Mouse (Mus musculus): ENCODE measurements around the gene Ppp2r5c. TPM values are rescaled to one million over a fixed set of nuclear protein-coding genes. Genes with fewer than 3 reads are reported as not detected.
A peak's percentile ranks its signal among the peaks of the same experiment; 100 is the strongest.

The Ppp2r5c gene
- total and polyA plus RNA-seq, 2 experiments from 2014 or later, result 104 to 118 TPM

DNA sequence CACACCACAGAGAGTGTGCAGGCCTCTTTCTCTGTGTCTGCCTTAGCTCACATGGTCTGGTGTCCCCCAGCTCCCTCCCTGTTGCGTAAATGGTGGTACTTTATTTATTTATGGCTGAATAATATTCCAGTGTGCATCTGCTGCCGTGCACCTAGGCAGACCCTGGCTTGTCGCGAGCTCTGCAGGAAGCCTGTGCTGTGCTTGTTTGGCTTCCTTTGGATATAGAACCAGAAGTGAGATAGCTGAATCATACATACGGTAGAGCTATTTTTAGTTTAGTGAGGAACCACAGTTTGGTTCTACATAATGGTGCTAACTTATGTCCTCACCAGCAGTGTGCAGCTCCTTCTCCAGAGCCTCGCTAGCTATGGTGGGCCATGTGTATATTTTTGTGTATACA lies 11.7 kb downstream of the Ppp2r5c start:
- H3K4me2 ChIP-seq (ENCODE audit: low read depth, low read length), result no peak overlapping the region
- WGBS, result 38% methylated on average over 6 of the region's 6 CpGs
- no peaks in the 10 kb centered on the region for H3K36me3 ChIP-seq (replicated peaks; ENCODE audit: control insufficient read depth, insufficient read depth, low read length)
- no peaks in the 10 kb centered on the region for H3K27me3 ChIP-seq (ENCODE audit: control insufficient read depth, insufficient read depth, low read length)
- H3K9ac ChIP-seq (replicated peaks; ENCODE audit: low read depth, low read length), result no peak overlapping the region
- H3K27ac ChIP-seq (ENCODE audit: low read depth), result 0 out of 2 replicates have a peak overlapping the region, but pooled peaks have one; percentile 17
- ATAC-seq (ENCODE audit: insufficient read depth, low read depth) (no peak), DNase-seq (ENCODE audit: low spot score) (no peak)
- H3K9me3 ChIP-seq (replicated peaks; ENCODE audit: control insufficient read depth, low read length), result no peaks in the 10 kb centered on the region
- no peak overlapping the region for H3K4me3 ChIP-seq (ENCODE audit: low read depth, low read length)
- TF ChIP-seq CTCF (IDR thresholded peaks at IDR 0.05; ENCODE audit: low read depth) (no peak), EP300 (IDR thresholded peaks at IDR 0.05; ENCODE audit: low read depth) (no peak)
- peaks cover 27% of the 10 kb centered on the region for H3K4me1 ChIP-seq (ENCODE audit: control insufficient read depth, insufficient read depth)

DNA sequence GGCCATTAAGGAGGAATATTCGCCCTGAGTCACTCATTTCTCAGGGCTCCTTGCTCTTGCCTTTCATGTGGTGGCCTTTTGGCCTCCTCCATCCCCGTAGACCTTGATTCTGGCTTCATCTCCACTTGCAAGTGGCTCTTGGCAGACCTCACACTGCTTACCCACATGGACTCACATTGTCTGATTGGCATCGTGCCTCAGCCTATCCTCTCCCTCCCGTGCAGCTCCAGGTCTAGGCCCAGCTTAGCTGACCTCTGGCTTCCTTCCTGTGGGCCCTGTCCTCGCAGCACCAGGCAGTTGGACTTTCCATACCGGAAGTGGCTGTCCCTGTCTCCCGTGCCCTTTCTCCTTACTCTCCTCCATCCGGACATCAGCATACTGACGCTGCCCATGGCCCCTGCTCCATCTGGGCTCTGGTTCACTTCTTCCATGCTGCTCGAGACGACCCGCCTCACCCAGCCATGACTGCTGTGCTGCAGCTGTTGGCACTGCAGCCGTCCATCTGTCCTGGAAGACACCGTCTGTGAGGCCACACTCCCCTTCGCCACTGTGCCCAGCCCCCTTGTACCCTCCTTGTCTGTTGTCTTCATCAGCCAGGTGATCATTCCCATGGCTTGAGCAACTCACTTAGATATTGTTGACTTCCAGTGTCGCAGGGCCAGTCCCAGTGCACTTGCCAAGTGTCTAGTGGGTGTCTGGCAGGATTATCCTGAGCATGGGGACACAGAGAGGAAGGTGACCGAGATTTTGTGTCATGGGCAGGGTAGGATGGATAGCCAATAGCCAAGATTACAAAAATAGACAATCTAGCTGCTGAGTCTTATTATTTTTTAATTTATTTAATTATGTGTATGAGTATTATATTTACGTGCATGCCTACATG lies 13.7 kb downstream of the Ppp2r5c start:
- ATAC-seq (ENCODE audit: insufficient read depth, low read depth) (peak; percentile 96), DNase-seq (ENCODE audit: low spot score) (peak; percentile 89)
- 42% methylated on average over 18 of the region's 18 CpGs for WGBS
- no peak overlapping the region for H3K4me2 ChIP-seq (ENCODE audit: low read depth, low read length)
- no peaks in the 10 kb centered on the region for H3K27me3 ChIP-seq (ENCODE audit: control insufficient read depth, insufficient read depth, low read length)
- H3K4me3 ChIP-seq (ENCODE audit: low read depth, low read length), result no peak overlapping the region
- H3K27ac ChIP-seq (ENCODE audit: low read depth), result peak overlapping the region; percentile 78
- no peak for TF ChIP-seq CTCF (IDR thresholded peaks at IDR 0.05; ENCODE audit: low read depth)
- TF ChIP-seq EP300 (IDR thresholded peaks at IDR 0.05; ENCODE audit: low read depth), result no peak
- H3K9me3 ChIP-seq (replicated peaks; ENCODE audit: control insufficient read depth, low read length), result no peaks in the 10 kb centered on the region
- H3K4me1 ChIP-seq (ENCODE audit: control insufficient read depth, insufficient read depth), result peaks cover 27% of the 10 kb centered on the region
- H3K36me3 ChIP-seq (replicated peaks; ENCODE audit: control insufficient read depth, insufficient read depth, low read length), result no peaks in the 10 kb centered on the region
- H3K9ac ChIP-seq (replicated peaks; ENCODE audit: low read depth, low read length), result no peak overlapping the region

DNA sequence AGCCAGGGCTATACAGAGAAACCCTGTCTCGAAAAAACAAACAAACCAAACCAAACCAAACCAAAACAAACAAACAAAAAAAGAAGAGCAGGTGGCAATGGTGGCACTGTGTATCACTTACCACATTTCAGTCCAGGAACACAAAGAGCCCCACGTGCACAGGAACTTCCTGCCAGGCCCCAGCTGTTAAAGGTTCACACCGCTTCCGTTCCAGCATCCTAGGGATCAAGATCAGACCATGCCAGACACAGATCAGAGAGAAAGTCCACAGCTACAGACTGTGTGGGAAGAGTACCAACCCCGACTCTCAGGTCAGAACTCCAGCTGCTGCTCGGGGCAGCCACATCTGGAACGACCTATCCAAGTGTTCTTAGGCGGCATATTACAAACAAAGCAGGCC lies 16.8 kb downstream of the Ppp2r5c start:
- Histone ChIP-seq H3K9me3 (replicated peaks; ENCODE audit: control insufficient read depth, low read length) (no peaks in the 10 kb centered on the region), H3K36me3 (replicated peaks; ENCODE audit: control insufficient read depth, insufficient read depth, low read length) (no peaks in the 10 kb centered on the region; the same call in 1 of the 2 replicates), H3K4me3 (ENCODE audit: low read depth, low read length) (no peak overlapping the region), H3K27ac (ENCODE audit: low read depth) (no peak overlapping the region), H3K4me1 (ENCODE audit: control insufficient read depth, insufficient read depth) (peaks cover 22% of the 10 kb centered on the region), H3K9ac (replicated peaks; ENCODE audit: low read depth, low read length) (no peak overlapping the region), H3K27me3 (ENCODE audit: control insufficient read depth, insufficient read depth, low read length) (no peaks in the 10 kb centered on the region), H3K4me2 (ENCODE audit: low read depth, low read length) (no peak overlapping the region)
- TF ChIP-seq EP300 (IDR thresholded peaks at IDR 0.05; ENCODE audit: low read depth) (no peak), CTCF (IDR thresholded peaks at IDR 0.05; ENCODE audit: low read depth) (no peak)
- 65% methylated on average over 8 of the region's 8 CpGs for WGBS
- ATAC-seq (ENCODE audit: insufficient read depth, low read depth) (no peak), DNase-seq (ENCODE audit: low spot score) (no peak)

DNA sequence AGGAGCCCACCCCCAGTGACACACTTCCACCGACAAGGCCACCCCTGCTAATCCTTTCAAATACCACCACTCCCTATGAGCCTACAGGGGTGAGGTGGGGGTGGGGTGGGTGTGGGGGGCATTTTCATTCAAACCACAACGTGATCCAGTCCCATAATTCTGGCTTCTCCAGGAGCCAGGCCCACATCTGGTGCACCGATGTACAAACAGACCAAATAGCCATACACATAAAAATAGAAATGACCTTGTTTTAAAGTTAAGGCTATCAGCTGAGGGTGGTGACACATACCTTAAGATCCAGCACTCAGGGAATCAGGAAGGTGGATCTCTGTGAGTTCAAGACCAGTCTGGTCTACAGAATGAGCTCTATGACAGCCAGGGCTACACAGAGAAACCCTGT lies 24.5 kb downstream of the Ppp2r5c start:
- TF ChIP-seq EP300 (IDR thresholded peaks at IDR 0.05; ENCODE audit: low read depth), result no peak
- TF ChIP-seq CTCF (IDR thresholded peaks at IDR 0.05; ENCODE audit: low read depth), result no peak
- no peaks in the 10 kb centered on the region; the same call in 1 of the 2 replicates for H3K36me3 ChIP-seq (replicated peaks; ENCODE audit: control insufficient read depth, insufficient read depth, low read length)
- H3K9ac ChIP-seq (replicated peaks; ENCODE audit: low read depth, low read length), result no peak overlapping the region
- no peaks in the 10 kb centered on the region for H3K9me3 ChIP-seq (replicated peaks; ENCODE audit: control insufficient read depth, low read length)
- H3K27me3 ChIP-seq (ENCODE audit: control insufficient read depth, insufficient read depth, low read length), result no peaks in the 10 kb centered on the region
- no peak overlapping the region for H3K4me2 ChIP-seq (ENCODE audit: low read depth, low read length)
- 46% methylated on average over 3 of the region's 3 CpGs for WGBS
- no peak for DNase-seq (ENCODE audit: low spot score)
- no peak for ATAC-seq (ENCODE audit: insufficient read depth, low read depth)
- no peak overlapping the region for H3K27ac ChIP-seq (ENCODE audit: low read depth)
- no peak overlapping the region for H3K4me3 ChIP-seq (ENCODE audit: low read depth, low read length)
- H3K4me1 ChIP-seq (ENCODE audit: control insufficient read depth, insufficient read depth), result 0 out of 2 replicates have a peak, but pooled peaks cover 4% of the 10 kb centered on the region

DNA sequence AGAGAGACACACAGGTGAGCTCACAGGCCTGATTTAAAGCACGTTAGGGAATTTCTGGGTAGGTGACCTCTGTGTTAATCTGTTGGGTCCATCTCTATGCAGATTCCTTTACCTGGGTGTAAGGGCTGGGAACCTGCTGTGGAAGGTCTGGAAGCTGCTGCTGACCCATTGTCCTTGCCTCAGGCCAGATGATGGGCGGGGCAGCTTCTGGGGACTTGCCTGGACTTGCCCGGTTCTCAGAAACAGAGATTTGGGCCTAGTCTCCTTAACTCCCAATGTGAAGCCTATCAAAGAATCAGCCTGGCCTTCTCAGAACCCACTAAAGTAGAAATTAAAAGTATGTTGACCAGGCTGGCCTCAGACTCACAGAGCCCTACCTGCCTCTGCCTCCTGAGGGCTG lies 25.3 kb downstream of the Ppp2r5c start:
- ATAC-seq (ENCODE audit: insufficient read depth, low read depth), result no peak
- no peak overlapping the region for H3K4me2 ChIP-seq (ENCODE audit: low read depth, low read length)
- no peaks in the 10 kb centered on the region for H3K9me3 ChIP-seq (replicated peaks; ENCODE audit: control insufficient read depth, low read length)
- H3K27ac ChIP-seq (ENCODE audit: low read depth), result no peak overlapping the region
- no peaks in the 10 kb centered on the region for H3K27me3 ChIP-seq (ENCODE audit: control insufficient read depth, insufficient read depth, low read length)
- DNase-seq (ENCODE audit: low spot score), result no peak
- 0 out of 2 replicates have a peak, but pooled peaks cover 4% of the 10 kb centered on the region for H3K4me1 ChIP-seq (ENCODE audit: control insufficient read depth, insufficient read depth)
- H3K36me3 ChIP-seq (replicated peaks; ENCODE audit: control insufficient read depth, insufficient read depth, low read length), result no peaks in the 10 kb centered on the region
- H3K4me3 ChIP-seq (ENCODE audit: low read depth, low read length), result no peak overlapping the region
- TF ChIP-seq EP300 (IDR thresholded peaks at IDR 0.05; ENCODE audit: low read depth), result no peak
- no peak for TF ChIP-seq CTCF (IDR thresholded peaks at IDR 0.05; ENCODE audit: low read depth)
- WGBS, result 78% methylated on average over 3 of the region's 3 CpGs
- H3K9ac ChIP-seq (replicated peaks; ENCODE audit: low read depth, low read length), result no peak overlapping the region

All from heart, postnatal 0 days (tissue).